Mouse (Mus musculus): ENCODE data around the gene Ccnc. TPM values are rescaled to one million over a fixed set of nuclear protein-coding genes. Genes with fewer than 3 reads are reported as not detected.
"Not testable (repeated sequence)": the region's sequence is repeated elsewhere in the genome, so short reads cannot be mapped to it uniquely, and the experiment has no call there.

The Ccnc gene
- total RNA-seq, 2 experiments from 2014 or later, result 10.3 to 10.5 TPM

GRCm38 (mm10) chr4:21722752-21723334, 4.7 kb upstream of the Ccnc start:
- intact Hi-C loops (cut with DNase I), result no loop called here
- DNase-seq, result no peak

GRCm38 (mm10) chr4:21726912-21727614, 438 bp upstream of the Ccnc start:
- intact Hi-C loops (cut with DNase I), result no loop called here
- peak in 1 of 2 experiments; percentile 6 for DNase-seq

- no peak for DNase-seq
- intact Hi-C loops (cut with DNase I), result no loop called here
These were observed 11.7 kb downstream of the Ccnc start for GRCm38 (mm10) chr4:21739169-21739568.

GRCm38 (mm10) chr4:21744142-21744541, 16.6 kb downstream of the Ccnc start:
- intact Hi-C loops (cut with DNase I); DNase-seq: not testable (repeated sequence)

GRCm38 (mm10) chr4:21745723-21746122, 18.2 kb downstream of the Ccnc start:
- intact Hi-C loops (cut with DNase I), result no loop called here
- DNase-seq, result no peak

- no peak for DNase-seq
- intact Hi-C loops (cut with DNase I), result no loop called here
These were observed 27.8 kb downstream of the Ccnc start for GRCm38 (mm10) chr4:21755123-21755789.

- no peak for DNase-seq
- intact Hi-C loops (cut with DNase I), result no loop called here
These were observed 31.4 kb downstream of the Ccnc start for GRCm38 (mm10) chr4:21758860-21759259.

GRCm38 (mm10) chr4:21761416-21762160, 34.1 kb downstream of the Ccnc start:
- intact Hi-C loops (cut with DNase I), result no loop called here
- DNase-seq, result no peak

GRCm38 (mm10) chr4:21763827-21764226, 36.3 kb downstream of the Ccnc start:
- intact Hi-C loops (cut with DNase I), result no loop called here
- no peak for DNase-seq

GRCm38 (mm10) chr4:21766171-21766862, 38.8 kb downstream of the Ccnc start:
- DNase-seq, result no peak

GRCm38 (mm10) chr4:21766863-21767304, 39.4 kb downstream of the Ccnc start, which contains the start of the genes Usp45 and Tstd3:
Gene Usp45, plus strand, starts transcription at chr4:21767156.
Gene Tstd3, minus strand, starts transcription at chr4:21767212.
- intact Hi-C loops (cut with DNase I), result loop anchor here (2.0 kb wide), 1 partner anchor 24 kb away; no protein-coding TSS in a partner anchor
- peak; percentile 56 to 67 for DNase-seq

More at GRCm38 (mm10) chr4:21766171-21766862, 38.8 kb downstream of the Ccnc start:
- intact Hi-C loops (cut with DNase I), result loop anchor here (2.0 kb wide), 1 partner anchor 24 kb away; no protein-coding TSS in a partner anchor

- DNase-seq, result no peak
- intact Hi-C loops (cut with DNase I), result no loop called here
These were observed 43.6 kb downstream of the Ccnc start for GRCm38 (mm10) chr4:21771064-21771463.

- intact Hi-C loops (cut with DNase I), result no loop called here
- DNase-seq, result no peak
These were observed 44.8 kb downstream of the Ccnc start for GRCm38 (mm10) chr4:21772306-21772705.

GRCm38 (mm10) chr4:21776091-21776945, 48.8 kb downstream of the Ccnc start:
- intact Hi-C loops (cut with DNase I), result no loop called here
- peak; percentile 86 to 91 for DNase-seq

- intact Hi-C loops (cut with DNase I), result no loop called here
- no peak for DNase-seq
These were observed 49.4 kb downstream of the Ccnc start for GRCm38 (mm10) chr4:21776946-21777265.

GRCm38 (mm10) chr4:21780816-21781726, 53.6 kb downstream of the Ccnc start:
- intact Hi-C loops (cut with DNase I), result no loop called here
- no peak for DNase-seq

- DNase-seq, result no peak
- intact Hi-C loops (cut with DNase I), result no loop called here
These were observed 58.8 kb downstream of the Ccnc start for GRCm38 (mm10) chr4:21786268-21786667.

GRCm38 (mm10) chr4:21788903-21789302, 61.4 kb downstream of the Ccnc start:
- DNase-seq, result no peak
- intact Hi-C loops (cut with DNase I), result no loop called here
